8 mouse cellular contexts compared by ENCODE assay signal in genomic region chr5:71701273-71701614, GRCm38 (mm10). TPM values are rescaled to one million over a fixed set of nuclear protein-coding genes. Genes with fewer than 3 reads are reported as not detected.
DNase-seq lines count a peak whose midpoint lies in the region; ATAC-seq and TF ChIP-seq lines count a peak whose summit lies in the region.

No protein-coding gene starts in this region.

- DNase-seq in layer of hippocampus, adult 2 months (ENCODE audit: low spot score in 2 of 2), result no peak
- no peak for DNase-seq in layer of hippocampus, adult 9-11 months
- DNase-seq in urinary bladder, postnatal 36 days (ENCODE audit: low spot score in 2 of 2), result no peak
- no peak for DNase-seq in cerebellum, adult 8-10 months
- no peak for DNase-seq in lung, postnatal 25 days (ENCODE audit: low spot score)

- peak overlapping the region; percentile 98 for H3K27ac ChIP-seq in layer of hippocampus, adult 2 months
- H3K27ac ChIP-seq in embryonic fibroblast, embryonic 13.5 days (ENCODE audit: insufficient read depth, low read length), result peak overlapping the region; percentile 50; the same call in 1 of the 2 replicates
- H3K27ac ChIP-seq in intestine, embryonic 16.5 days (ENCODE audit: low read length), result no peak overlapping the region
- no peak overlapping the region for H3K27ac ChIP-seq in neural tube, embryonic 14.5 days (ENCODE audit: low read depth, low read length)

- H3K36me3 ChIP-seq in intestine, embryonic 16.5 days (ENCODE audit: control insufficient read depth, insufficient read depth, low read length), result no peaks in the 10 kb centered on the region
- no peaks in the 10 kb centered on the region for H3K36me3 ChIP-seq in neural tube, embryonic 14.5 days (ENCODE audit: control insufficient read depth, insufficient read depth, low read length)

- H3K27me3 ChIP-seq in intestine, embryonic 16.5 days (replicated peaks; ENCODE audit: control insufficient read depth, insufficient read depth, low read length), result no peaks in the 10 kb centered on the region; the same call in 1 of the 2 replicates
- no peaks in the 10 kb centered on the region for H3K27me3 ChIP-seq in neural tube, embryonic 14.5 days (ENCODE audit: control insufficient read depth, insufficient read depth, low read length)

- H3K4me3 ChIP-seq in layer of hippocampus, adult 2 months, result peak overlapping the region; percentile 87
- peak overlapping the region; percentile 64 for H3K4me3 ChIP-seq in embryonic fibroblast, embryonic 13.5 days (ENCODE audit: insufficient read depth, low read length)
- peak overlapping the region; percentile 55 for H3K4me3 ChIP-seq in intestine, embryonic 16.5 days (ENCODE audit: low read length)
- H3K4me3 ChIP-seq in neural tube, embryonic 14.5 days (ENCODE audit: low read depth, low read length), result peak overlapping the region; percentile 56

- peak; percentile 44 for TF ChIP-seq POLR2A in embryonic fibroblast, embryonic 13.5 days (IDR thresholded peaks at IDR 0.05; ENCODE audit: low read depth, low read length)

- H3K4me1 ChIP-seq in embryonic fibroblast, embryonic 13.5 days (ENCODE audit: control insufficient read depth, insufficient read depth, low read length), result peaks cover 2% of the 10 kb centered on the region; the same call in 1 of the 2 replicates
- peaks cover 10% of the 10 kb centered on the region; the same call in 1 of the 2 replicates for H3K4me1 ChIP-seq in intestine, embryonic 16.5 days (ENCODE audit: control insufficient read depth, insufficient read depth, low read length)
- H3K4me1 ChIP-seq in neural tube, embryonic 14.5 days (ENCODE audit: control insufficient read depth, insufficient read depth, low read length), result peaks cover 4% of the 10 kb centered on the region; the same call in 1 of the 2 replicates

- H3K9ac ChIP-seq in intestine, embryonic 16.5 days (ENCODE audit: low read depth, low read length), result peak overlapping the region; percentile 62
- H3K9ac ChIP-seq in neural tube, embryonic 14.5 days (replicated peaks; ENCODE audit: low read depth, low read length), result peak overlapping the region; percentile 49

- peak; percentile 78 for ATAC-seq in intestine, embryonic 16.5 days
- no peak; the same call in 1 of the 2 replicates for ATAC-seq in neural tube, embryonic 14.5 days (ENCODE audit: low read depth)

- WGBS in intestine, embryonic 16.5 days, result 5% methylated on average over 6 of the region's 6 CpGs
- 2% methylated on average over 6 of the region's 6 CpGs for WGBS in neural tube, embryonic 14.5 days

- H3K4me2 ChIP-seq in intestine, embryonic 16.5 days (ENCODE audit: low read depth, low read length), result peak overlapping the region; percentile 94
- peak overlapping the region; percentile 91 for H3K4me2 ChIP-seq in neural tube, embryonic 14.5 days (ENCODE audit: low read depth, low read length)

- no peaks in the 10 kb centered on the region for H3K9me3 ChIP-seq in intestine, embryonic 16.5 days (ENCODE audit: control insufficient read depth, low read length)
- H3K9me3 ChIP-seq in neural tube, embryonic 14.5 days (ENCODE audit: control insufficient read depth, low read length), result no peaks in the 10 kb centered on the region

- TF ChIP-seq CTCF in layer of hippocampus, adult 2 months (conservative IDR thresholded peaks at IDR 0.05), result no peak
- TF ChIP-seq CTCF in embryonic fibroblast, embryonic 13.5 days (IDR thresholded peaks at IDR 0.05; ENCODE audit: borderline replicate concordance, insufficient read depth, low read length), result no peak

RNA-seq across cellular contexts. Expression of gene Gabra4, which starts 43.1 kb away (rescaled TPM):
- 10 to 100 TPM; 82.6 to 94.2 TPM for total RNA-seq in layer of hippocampus, adult 2 months (2021)
- polyA plus RNA-seq in embryonic fibroblast, embryonic 13.5 days (2011; ENCODE audit: insufficient read length, low read depth, missing spikeins), result 4.1 and 5.0 TPM in 2 replicates
- polyA plus RNA-seq in intestine, embryonic 16.5 days (2015; fragmentation: Nextera tagmentation; extraction: Ambion mirVana), result 2.5 and 3.2 TPM in 2 replicates
- 12.5 and 20.5 TPM in 2 replicates for polyA plus RNA-seq in neural tube, embryonic 14.5 days (2014; fragmentation: Nextera tagmentation; extraction: Ambion mirVana)

RNA-seq across cellular contexts. Expression of gene Gabrb1, which starts 43.3 kb away (rescaled TPM):
- 100 to 1,000 TPM; 138 to 147 TPM for total RNA-seq in layer of hippocampus, adult 2 months (2021)
- polyA plus RNA-seq in embryonic fibroblast, embryonic 13.5 days (2011; ENCODE audit: insufficient read length, low read depth, missing spikeins), result 7.1 and 7.4 TPM in 2 replicates
- polyA plus RNA-seq in intestine, embryonic 16.5 days (2015; fragmentation: Nextera tagmentation; extraction: Ambion mirVana), result 0.35 and 0.43 TPM in 2 replicates
- polyA plus RNA-seq in neural tube, embryonic 14.5 days (2014; fragmentation: Nextera tagmentation; extraction: Ambion mirVana), result 21.2 and 32.2 TPM in 2 replicates

Comparison
In these comparisons a context has a peak if more than half of its experiments do, and no peak if none do; other contexts are left out.
1. H3K27ac ChIP-seq: peak in layer of hippocampus, adult 2 months (single experiment) and embryonic fibroblast, embryonic 13.5 days (single experiment); none in intestine, embryonic 16.5 days (single experiment) and neural tube, embryonic 14.5 days (single experiment).
2. Peak in every context shown above with its lines, with median percentiles within 50 percentile points of each other: H3K4me3 ChIP-seq.